Mouse (Mus musculus) heart, postnatal 0 days (tissue): ENCODE results near the gene Mta2. TPM values are rescaled to one million over a fixed set of nuclear protein-coding genes. Genes with fewer than 3 reads are reported as not detected.
A peak's percentile ranks its signal among the peaks of the same experiment; 100 is the strongest.

Experiments used
- ATAC-seq: fragments of 200-750 bp; cut with Nextera tagmentation; 2 replicates; pipeline ENCODE4 v1.8.0; 2017; ENCODE audit warnings: low read depth, moderate number of reproducible peaks, moderate library complexity; ENCODE audit not compliant: insufficient read depth
- DNase-seq: peaks from one replicate; pipeline ENCODE4 v3.0.0-alpha.2; 2016; ENCODE audit warnings: low spot score
- H3K27ac ChIP-seq: fragments of 300-500 bp; sonication (generic); 2 replicates; pipeline ENCODE4 v1.5.1; 2014; ENCODE audit warnings: low read depth, mild to moderate bottlenecking
- H3K27me3 ChIP-seq: fragments of 300-500 bp; sonication (generic); 2 replicates; pipeline ENCODE4 v1.6.1; 2014; ENCODE audit warnings: low read length, mixed read lengths; ENCODE audit not compliant: control insufficient read depth, insufficient read depth
- H3K36me3 ChIP-seq: fragments of 300-500 bp; sonication (generic); replicated peaks from 2 replicates; pipeline ENCODE4 v1.6.1; 2014; ENCODE audit warnings: low read length, mixed read lengths; ENCODE audit not compliant: control insufficient read depth, insufficient read depth
- H3K4me1 ChIP-seq: fragments of 300-500 bp; sonication (generic); 2 replicates; pipeline ENCODE4 v1.6.1; 2014; ENCODE audit warnings: antibody characterized with exemption; ENCODE audit not compliant: control insufficient read depth, insufficient read depth
- H3K4me2 ChIP-seq: fragments of 300-500 bp; sonication (generic); 2 replicates; pipeline ENCODE4 v1.6.1; 2014; ENCODE audit warnings: low read depth, mild to moderate bottlenecking, low read length, moderate library complexity
- H3K4me3 ChIP-seq: fragments of 300-500 bp; sonication (generic); 2 replicates; pipeline ENCODE4 v1.5.1; 2014; ENCODE audit warnings: low read depth, low read length
- H3K9ac ChIP-seq: fragments of 300-500 bp; sonication (generic); replicated peaks from 2 replicates; pipeline ENCODE4 v1.6.1; 2014; ENCODE audit warnings: low read depth, low read length, mixed read lengths
- H3K9me3 ChIP-seq: fragments of 300-500 bp; sonication (generic); replicated peaks from 2 replicates; pipeline ENCODE4 v1.6.1; 2016; ENCODE audit warnings: low read length; ENCODE audit not compliant: control insufficient read depth
- CTCF ChIP-seq: IDR thresholded peaks from 2 replicates; pipeline ENCODE4 v1.5.1; 2016; ENCODE audit warnings: antibody characterized with exemption, control low read depth, low read depth
- EP300 ChIP-seq: IDR thresholded peaks from 2 replicates; pipeline ENCODE4 v1.6.1; 2016; ENCODE audit warnings: antibody characterized with exemption, low read depth
- whole genome bisulfite sequencing: fragments of 180-500 bp; shearing (Covaris S2); extraction: QIAGEN DNeasy Blood & Tissue Kit; methylation state at CpG from one replicate; pipeline ENCODE4 v1.1.7; 2014; 5-methylcytosine and 5-hydroxymethylcytosine counted together
- polyA plus RNA-seq: library from polyadenylated mRNA; unstranded; fragments of >200 nt; fragmentation: Nextera tagmentation; extraction: Ambion mirVana; gene quantifications from 2 replicates; pipeline ENCODE4 v1.2.1, GENCODE M21; 2015
- total RNA-seq: library from RNA; depleted of rRNA; stranded (reverse); fragments of >200 nt; gene quantifications from 2 replicates; pipeline ENCODE4 v1.2.3, GENCODE M21; 2014; ENCODE audit warnings: low replicate concordance; rRNA removed

The Mta2 gene
- total and polyA plus RNA-seq, 2 experiments from 2014 or later = 51.5 to 55.1 TPM

DNA sequence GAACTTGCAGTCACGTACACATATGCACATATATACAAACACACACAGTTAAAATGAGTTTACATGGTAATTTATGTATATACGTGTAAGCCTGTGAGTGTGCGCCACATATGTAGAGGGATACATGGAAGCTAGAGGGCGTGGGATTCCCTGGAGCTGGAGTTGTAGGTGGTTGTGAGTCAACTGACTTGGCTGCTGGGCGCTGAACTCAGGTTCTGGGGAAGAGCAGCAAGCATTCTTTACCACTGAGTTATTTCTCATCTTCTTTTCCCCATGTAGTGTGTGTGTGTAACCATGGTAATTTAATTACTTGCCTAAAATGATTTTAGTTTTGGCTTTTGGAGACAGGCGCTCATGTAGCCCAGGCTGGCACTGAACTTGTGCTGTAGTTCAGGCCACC lies 54.9 kb downstream of the Mta2 start:
- 90% methylated on average over 6 of the region's 6 CpGs for WGBS
- peaks cover 31% of the 10 kb centered on the region for H3K36me3 ChIP-seq
- peak overlapping the region; percentile 68; the same call in 1 of the 2 replicates for H3K27ac ChIP-seq
- peaks cover 73% of the 10 kb centered on the region for H3K4me1 ChIP-seq
- H3K4me3 ChIP-seq = no peak overlapping the region
- H3K27me3 ChIP-seq = no peaks in the 10 kb centered on the region
- H3K9ac ChIP-seq = no peak overlapping the region
- TF ChIP-seq EP300 (no peak), CTCF (no peak)
- H3K9me3 ChIP-seq = no peaks in the 10 kb centered on the region
- no peak for ATAC-seq
- no peak overlapping the region for H3K4me2 ChIP-seq
- DNase-seq = no peak

DNA sequence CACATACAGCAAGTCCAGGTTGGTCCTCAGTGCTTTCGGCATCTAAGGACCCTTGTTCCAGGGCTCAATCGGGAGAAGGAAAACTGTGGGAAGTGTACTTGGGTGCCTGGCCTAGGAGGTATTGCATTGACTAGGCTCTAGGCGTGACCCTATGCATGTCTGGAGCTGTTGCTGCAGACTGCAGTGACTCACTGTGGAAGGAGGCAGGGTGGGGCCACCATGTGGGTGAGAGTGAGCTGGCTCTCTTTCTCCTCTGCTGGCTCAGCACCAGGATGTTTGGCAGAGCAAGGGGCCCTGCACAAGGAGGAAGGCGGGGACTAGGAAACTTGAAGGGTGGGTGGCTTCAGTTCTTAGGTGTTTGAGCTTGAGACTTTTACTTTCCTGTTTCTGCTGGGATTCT lies 55.9 kb downstream of the Mta2 start:
- peak overlapping the region; percentile 36 for H3K4me2 ChIP-seq
- peaks cover 41% of the 10 kb centered on the region for H3K36me3 ChIP-seq
- DNase-seq = peak; percentile 85
- no peaks in the 10 kb centered on the region for H3K27me3 ChIP-seq
- no peak overlapping the region for H3K9ac ChIP-seq
- no peaks in the 10 kb centered on the region for H3K9me3 ChIP-seq
- peak overlapping the region; percentile 68 for H3K27ac ChIP-seq
- TF ChIP-seq CTCF (no peak), EP300 (peak; percentile 33; the same call in 1 of the 2 replicates)
- peak; percentile 79 for ATAC-seq
- 14% methylated on average over 4 of the region's 4 CpGs for WGBS
- peaks cover 64% of the 10 kb centered on the region for H3K4me1 ChIP-seq
- no peak overlapping the region for H3K4me3 ChIP-seq

DNA sequence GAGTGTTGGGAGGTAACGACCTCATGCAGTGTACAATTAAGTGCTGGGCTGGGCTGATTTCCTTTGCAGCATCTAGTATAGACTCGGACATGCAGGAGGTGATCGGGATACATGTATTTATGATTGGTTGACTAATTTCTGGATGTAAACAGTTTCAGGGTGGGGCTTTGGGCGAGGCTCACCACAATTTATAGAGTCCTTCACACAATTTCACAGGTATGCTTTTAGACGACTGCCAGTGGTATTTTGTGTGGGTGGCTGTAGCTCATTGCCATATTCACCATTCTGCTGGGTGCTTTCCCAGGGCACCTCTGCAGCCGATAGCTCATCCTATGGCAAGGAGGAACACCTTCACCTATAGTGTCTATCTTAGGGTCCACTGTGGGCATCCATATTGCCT lies 56.9 kb downstream of the Mta2 start:
- Histone ChIP-seq H3K27ac (no peak overlapping the region), H3K9me3 (no peaks in the 10 kb centered on the region), H3K4me2 (no peak overlapping the region), H3K27me3 (no peaks in the 10 kb centered on the region), H3K9ac (no peak overlapping the region), H3K4me1 (peaks cover 54% of the 10 kb centered on the region), H3K4me3 (no peak overlapping the region), H3K36me3 (peaks cover 51% of the 10 kb centered on the region)
- WGBS = 76% methylated on average over 6 of the region's 6 CpGs
- ATAC-seq (no peak), DNase-seq (no peak)
- TF ChIP-seq EP300 = no peak

DNA sequence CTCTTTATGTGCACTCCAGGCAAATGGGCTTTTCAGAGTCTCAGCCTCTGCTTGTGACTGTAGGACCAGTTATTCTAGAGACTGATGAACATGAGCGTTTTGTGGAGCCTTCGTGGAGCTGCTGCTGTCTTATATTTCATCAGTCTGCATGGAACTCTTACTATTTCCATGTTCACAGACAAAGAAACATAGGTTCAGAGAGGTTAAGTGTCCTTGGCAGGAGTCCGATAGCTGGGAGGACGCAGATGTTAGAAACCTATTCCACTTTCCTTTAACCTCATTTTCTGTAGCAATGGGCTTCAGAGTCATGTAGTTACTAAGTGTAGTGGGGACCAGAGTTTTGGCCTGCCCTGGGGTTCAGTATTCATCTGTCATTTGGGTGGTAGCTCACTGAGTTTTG lies 57.5 kb downstream of the Mta2 start:
- WGBS = 72% methylated on average over 4 of the region's 4 CpGs
- Histone ChIP-seq H3K36me3 (peaks cover 58% of the 10 kb centered on the region), H3K9me3 (no peaks in the 10 kb centered on the region), H3K4me3 (no peak overlapping the region), H3K4me2 (no peak overlapping the region), H3K4me1 (peaks cover 48% of the 10 kb centered on the region), H3K9ac (no peak overlapping the region), H3K27me3 (no peaks in the 10 kb centered on the region), H3K27ac (no peak overlapping the region)
- DNase-seq (no peak), ATAC-seq (no peak)
- TF ChIP-seq EP300 = no peak
- TF ChIP-seq CTCF = no peak

Other genes starting within 250 kb of the Mta2 start
Only the 30 nearest of the 32 such genes appear.
- not detected in 2 replicates for gene 1700092M07Rik, start 201.2 kb upstream of the Mta2 start, total RNA-seq
- 0.38 TPM in 1 of 2 replicates, not detected in the other for gene 1700092M07Rik, start 201.2 kb upstream of the Mta2 start, polyA plus RNA-seq
- gene Stx5a, start 200.5 kb upstream of the Mta2 start, total RNA-seq = 104 and 105 TPM in 2 replicates
- gene Stx5a, start 200.5 kb upstream of the Mta2 start, polyA plus RNA-seq = 57.0 and 63.6 TPM in 2 replicates
- gene Nxf1, start 184.8 kb upstream of the Mta2 start, total RNA-seq = 42.3 and 46.8 TPM in 2 replicates
- gene Nxf1, start 184.8 kb upstream of the Mta2 start, polyA plus RNA-seq = 54.8 and 59.2 TPM in 2 replicates
- gene Tmem223, start 170.9 kb upstream of the Mta2 start, total RNA-seq = 283 and 306 TPM in 2 replicates
- 214 and 228 TPM in 2 replicates for gene Tmem223, start 170.9 kb upstream of the Mta2 start, polyA plus RNA-seq
- 38.6 and 83.7 TPM in 2 replicates for gene Tmem179b, start 167.4 kb upstream of the Mta2 start, total RNA-seq
- gene Tmem179b, start 167.4 kb upstream of the Mta2 start, polyA plus RNA-seq = 46.7 and 49.1 TPM in 2 replicates
- gene Taf6l, start 155.5 kb upstream of the Mta2 start, total RNA-seq = 11.7 and 14.9 TPM in 2 replicates
- gene Taf6l, start 155.5 kb upstream of the Mta2 start, polyA plus RNA-seq = 12.8 and 14.5 TPM in 2 replicates
- 47.7 and 59.8 TPM in 2 replicates for gene Polr2g, start 143.3 kb upstream of the Mta2 start, total RNA-seq
- gene Polr2g, start 143.3 kb upstream of the Mta2 start, polyA plus RNA-seq = 143 and 144 TPM in 2 replicates
- 1.5 and 1.6 TPM in 2 replicates for gene Zbtb3, start 139.3 kb upstream of the Mta2 start, total RNA-seq
- gene Zbtb3, start 139.3 kb upstream of the Mta2 start, polyA plus RNA-seq = 2.7 and 3.1 TPM in 2 replicates
- gene Ttc9c, start 122.5 kb upstream of the Mta2 start, total RNA-seq = 20.0 and 27.2 TPM in 2 replicates
- 21.1 and 21.4 TPM in 2 replicates for gene Ttc9c, start 122.5 kb upstream of the Mta2 start, polyA plus RNA-seq
- 7.1 and 12.6 TPM in 2 replicates for gene Hnrnpul2, start 121.9 kb upstream of the Mta2 start, total RNA-seq
- 2.5 and 2.6 TPM in 2 replicates for gene Hnrnpul2, start 121.9 kb upstream of the Mta2 start, polyA plus RNA-seq
- gene AC129217.1, start 112.1 kb upstream of the Mta2 start, total RNA-seq = 7.0 TPM in 1 of 2 replicates, not detected in the other
- gene AC129217.1, start 112.1 kb upstream of the Mta2 start, polyA plus RNA-seq = not detected in 2 replicates
- 34.7 and 54.2 TPM in 2 replicates for gene Bscl2, start 104.4 kb upstream of the Mta2 start, total RNA-seq
- 32.1 and 33.3 TPM in 2 replicates for gene Bscl2, start 104.4 kb upstream of the Mta2 start, polyA plus RNA-seq
- gene Gng3, start 102.7 kb upstream of the Mta2 start, total RNA-seq = not detected in 2 replicates
- gene Gng3, start 102.7 kb upstream of the Mta2 start, polyA plus RNA-seq = 0.29 and 0.48 TPM in 2 replicates
- gene Lrrn4cl, start 91.1 kb upstream of the Mta2 start, total RNA-seq = 5.8 and 8.4 TPM in 2 replicates
- 1.5 and 1.8 TPM in 2 replicates for gene Lrrn4cl, start 91.1 kb upstream of the Mta2 start, polyA plus RNA-seq
- gene Ubxn1, start 70.4 kb upstream of the Mta2 start, total RNA-seq = 58.1 and 100.0 TPM in 2 replicates
- gene Ubxn1, start 70.4 kb upstream of the Mta2 start, polyA plus RNA-seq = 138 and 141 TPM in 2 replicates
- gene Uqcc3, start 61.0 kb upstream of the Mta2 start, total RNA-seq = 12.6 and 38.2 TPM in 2 replicates
- gene Uqcc3, start 61.0 kb upstream of the Mta2 start, polyA plus RNA-seq = 91.9 and 102 TPM in 2 replicates
- gene Lbhd1, start 58.1 kb upstream of the Mta2 start, total RNA-seq = 0.65 and 1.3 TPM in 2 replicates
- 30.3 and 31.2 TPM in 2 replicates for gene Lbhd1, start 58.1 kb upstream of the Mta2 start, polyA plus RNA-seq
- not detected in 2 replicates for gene Gm49403, start 57.9 kb upstream of the Mta2 start, total RNA-seq
- gene Gm49403, start 57.9 kb upstream of the Mta2 start, polyA plus RNA-seq = not detected in 2 replicates
- 28.4 and 31.4 TPM in 2 replicates for gene 1810009A15Rik, start 53.0 kb upstream of the Mta2 start, total RNA-seq
- gene 1810009A15Rik, start 53.0 kb upstream of the Mta2 start, polyA plus RNA-seq = 37.3 and 40.5 TPM in 2 replicates
- not detected in 2 replicates for gene Gm49416, start 52.9 kb upstream of the Mta2 start, total RNA-seq
- not detected in 2 replicates for gene Gm49416, start 52.9 kb upstream of the Mta2 start, polyA plus RNA-seq
- 25.6 and 32.0 TPM in 2 replicates for gene Ints5, start 48.9 kb upstream of the Mta2 start, total RNA-seq
- gene Ints5, start 48.9 kb upstream of the Mta2 start, polyA plus RNA-seq = 12.8 and 14.2 TPM in 2 replicates
- gene Ganab, start 43.8 kb upstream of the Mta2 start, total RNA-seq = 56.3 and 65.5 TPM in 2 replicates
- gene Ganab, start 43.8 kb upstream of the Mta2 start, polyA plus RNA-seq = 25.6 and 26.4 TPM in 2 replicates
- 41.5 and 54.2 TPM in 2 replicates for gene B3gat3, start 21.5 kb upstream of the Mta2 start, total RNA-seq
- gene B3gat3, start 21.5 kb upstream of the Mta2 start, polyA plus RNA-seq = 26.8 and 29.1 TPM in 2 replicates
- 1.5 and 10.2 TPM in 2 replicates for gene Rom1, start 12.5 kb upstream of the Mta2 start, total RNA-seq
- gene Rom1, start 12.5 kb upstream of the Mta2 start, polyA plus RNA-seq = 3.2 TPM in 2 replicates
- gene Eml3, start 12.3 kb upstream of the Mta2 start, total RNA-seq = 6.7 and 21.0 TPM in 2 replicates
- 9.6 and 10.1 TPM in 2 replicates for gene Eml3, start 12.3 kb upstream of the Mta2 start, polyA plus RNA-seq
- 9.8 and 18.0 TPM in 2 replicates for gene Tut1, start 12.0 kb downstream of the Mta2 start, total RNA-seq
- 8.2 and 10.4 TPM in 2 replicates for gene Tut1, start 12.0 kb downstream of the Mta2 start, polyA plus RNA-seq
- gene Eef1g, start 25.2 kb downstream of the Mta2 start, total RNA-seq = 407 and 439 TPM in 2 replicates
- 172 and 173 TPM in 2 replicates for gene Eef1g, start 25.2 kb downstream of the Mta2 start, polyA plus RNA-seq
- gene Ahnak, start 47.4 kb downstream of the Mta2 start, total RNA-seq = 122 and 135 TPM in 2 replicates
- 56.8 and 59.1 TPM in 2 replicates for gene Ahnak, start 47.4 kb downstream of the Mta2 start, polyA plus RNA-seq
- gene Scgb1a1, start 146.1 kb downstream of the Mta2 start, total RNA-seq = 8.9 TPM in 1 of 2 replicates, not detected in the other
- gene Scgb1a1, start 146.1 kb downstream of the Mta2 start, polyA plus RNA-seq = 1.3 and 98.2 TPM in 2 replicates
- 7.3 and 10.6 TPM in 2 replicates for gene Asrgl1, start 193.8 kb downstream of the Mta2 start, total RNA-seq
- gene Asrgl1, start 193.8 kb downstream of the Mta2 start, polyA plus RNA-seq = 22.2 and 22.7 TPM in 2 replicates